Mouse (Mus musculus): ENCODE data around the gene Kng1. TPM values are rescaled to one million over a fixed set of nuclear protein-coding genes. Genes with fewer than 3 reads are reported as not detected.

Gene Kng1
- total and polyA plus RNA-seq, 3 experiments, result not detected

GRCm38 (mm10) chr16:23103038-23103745 lies 45.5 kb downstream of the Kng1 start:
- dilution Hi-C loops (cut with MboI; ENCODE audit: extremely low pct_ligation_motif_present, extremely low pct_unique_long_range_greater_than_20kb, low sequenced_read_pairs) (no loop called here), in situ Hi-C loops (cut with MboI; ENCODE audit: low pct_ligation_motif_present, low pct_unique_long_range_greater_than_20kb, low sequenced_read_pairs) (no loop called here)
- Histone ChIP-seq H3K79me2 (replicated peaks; ENCODE audit: control insufficient read depth, extremely low read depth, insufficient read depth, poor library complexity, severe bottlenecking) (peaks cover 6% of the 10 kb centered on the region), H3K4me3 (replicated peaks in 1 of 3; ENCODE audit: low read depth in 2 of 3, low read length in 2 of 3, poor library complexity in 1 of 3) (peak overlapping the region; percentile 50 to 70 (median 64)), H3K9ac (ENCODE audit: insufficient read depth, low read depth) (peak overlapping the region; percentile 60), H3K27ac (ENCODE audit: insufficient read depth, low read depth) (peak overlapping the region; percentile 54), H3K27me3 (replicated peaks) (no peaks in the 10 kb centered on the region), H3K4me2 (ENCODE audit: insufficient read depth, low read depth, poor library complexity, severe bottlenecking) (peak overlapping the region; percentile 92), H3K9me3 (replicated peaks; ENCODE audit: low read length) (no peaks in the 10 kb centered on the region), H3K4me1 (ENCODE audit: control insufficient read depth in 1 of 2, insufficient read depth in 2 of 2) (peaks cover 7 to 49% of the 10 kb centered on the region in 2 experiments; a peak in 3 of 4 replicates), H3K36me3 (replicated peaks in 1 of 2; ENCODE audit: control insufficient read depth in 1 of 2, insufficient read depth in 1 of 2, low read length in 1 of 2) (peaks cover under 1 to 19% of the 10 kb centered on the region in 2 experiments)
- DNase-seq (ENCODE audit: extremely low read depth), result no peak
- no peak for TF ChIP-seq NELFE (IDR thresholded peaks at IDR 0.05; ENCODE audit: low read depth, low read length)
- TF ChIP-seq MEF2A (IDR thresholded peaks at IDR 0.05; ENCODE audit: borderline replicate concordance, low read depth, low read length), result no peak
- no peak for TF ChIP-seq TBP (conservative IDR thresholded peaks at IDR 0.05; ENCODE audit: low read depth, low read length)
- TF ChIP-seq MYC (IDR thresholded peaks at IDR 0.05; ENCODE audit: low read depth, low read length), result peak; percentile 65; the same call in 1 of the 2 replicates
- TF ChIP-seq POLR2A (IDR thresholded peaks at IDR 0.05; ENCODE audit: low read depth, low read length), result peak; percentile 57; the same call in 1 of the 2 replicates
- TF ChIP-seq CHD2 (IDR thresholded peaks at IDR 0.05; ENCODE audit: low read length), result no peak
- peak; percentile 74 for TF ChIP-seq MAX (IDR thresholded peaks at IDR 0.05; ENCODE audit: low read length)
- no peak for TF ChIP-seq E2F4 (IDR thresholded peaks at IDR 0.05; ENCODE audit: insufficient replicate concordance, low read depth, low read length)
- no peak for TF ChIP-seq KAT2A (IDR thresholded peaks at IDR 0.05; ENCODE audit: insufficient replicate concordance, low read length)
- no peak for TF ChIP-seq EP300 (IDR thresholded peaks at IDR 0.05; ENCODE audit: low read length)
- TF ChIP-seq MXI1 (IDR thresholded peaks at IDR 0.05; ENCODE audit: low read depth, low read length), result peak; percentile 79

DNA sequence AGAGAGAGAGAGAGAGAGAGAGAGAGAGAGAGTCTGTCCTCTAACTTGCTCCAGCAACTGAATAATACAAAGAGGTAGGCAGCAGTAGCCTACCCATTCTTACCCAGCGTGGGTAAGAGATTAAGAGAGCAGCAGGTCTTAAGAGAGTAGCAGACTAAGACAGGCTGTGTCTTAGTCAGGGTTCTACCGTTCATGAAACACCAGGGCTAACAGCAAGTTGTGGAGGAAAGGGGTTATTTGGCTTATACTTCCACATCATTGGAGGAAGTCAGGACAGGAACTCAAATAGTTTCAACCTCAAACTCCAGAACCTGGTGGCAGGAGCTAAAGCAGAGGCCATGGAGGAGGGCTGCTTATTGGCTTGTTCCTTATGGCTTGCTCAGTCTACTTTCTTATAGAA lies 46.2 kb downstream of the Kng1 start:
- DNase-seq (ENCODE audit: extremely low read depth), result no peak
- Histone ChIP-seq H3K79me2 (replicated peaks; ENCODE audit: control insufficient read depth, extremely low read depth, insufficient read depth, poor library complexity, severe bottlenecking) (peaks cover 13% of the 10 kb centered on the region), H3K9ac (ENCODE audit: insufficient read depth, low read depth) (peak overlapping the region; percentile 60), H3K9me3 (replicated peaks; ENCODE audit: low read length) (no peaks in the 10 kb centered on the region), H3K27ac (ENCODE audit: insufficient read depth, low read depth) (peak overlapping the region; percentile 54), H3K4me2 (ENCODE audit: insufficient read depth, low read depth, poor library complexity, severe bottlenecking) (peak overlapping the region; percentile 92), H3K36me3 (replicated peaks in 1 of 2; ENCODE audit: control insufficient read depth in 1 of 2, insufficient read depth in 1 of 2, low read length in 1 of 2) (peaks cover 6 to 26% of the 10 kb centered on the region in 2 experiments), H3K4me1 (ENCODE audit: control insufficient read depth in 1 of 2, insufficient read depth in 2 of 2) (peaks cover 7 to 46% of the 10 kb centered on the region in 2 experiments; a peak in 3 of 4 replicates), H3K4me3 (replicated peaks in 1 of 3; ENCODE audit: low read depth in 2 of 3, low read length in 2 of 3, poor library complexity in 1 of 3) (no peak overlapping the region), H3K27me3 (replicated peaks) (no peaks in the 10 kb centered on the region)
- dilution Hi-C loops (cut with MboI; ENCODE audit: extremely low pct_ligation_motif_present, extremely low pct_unique_long_range_greater_than_20kb, low sequenced_read_pairs), result no loop called here
- TF ChIP-seq TCF12 (IDR thresholded peaks at IDR 0.05; ENCODE audit: low read depth, low read length) (0 out of 2 replicates have a peak, but pooled peaks have one; percentile 30), USF2 (conservative IDR thresholded peaks at IDR 0.05; ENCODE audit: low read depth, low read length) (no peak), USF1 (IDR thresholded peaks at IDR 0.05; ENCODE audit: low read depth, low read length) (no peak), RAD21 (IDR thresholded peaks at IDR 0.05; ENCODE audit: low read depth, low read length) (no peak)
- in situ Hi-C loops (cut with MboI; ENCODE audit: low pct_ligation_motif_present, low pct_unique_long_range_greater_than_20kb, low sequenced_read_pairs), result no loop called here

Data from CH12.LX (cell line).